Mouse (Mus musculus) midbrain, embryonic 14.5 days (tissue): Measurements from ENCODE around the gene Gab3. TPM values are rescaled to one million over a fixed set of nuclear protein-coding genes. Genes with fewer than 3 reads are reported as not detected.

Experiments
- ATAC-seq: fragments of 200-750 bp; cut with Nextera tagmentation; 2 replicates; pipeline ENCODE4 v1.8.0; 2017; ENCODE audit warnings: moderate number of reproducible peaks, moderate library complexity; ENCODE audit not compliant: low FRiP score, low TSS enrichment
- DNase-seq: peaks from one replicate; pipeline ENCODE4 v3.0.0-alpha.2; 2015
- H3K27ac ChIP-seq: fragments of 300-500 bp; sonication (generic); replicated peaks from 2 replicates; pipeline ENCODE4 v1.5.1; 2014; ENCODE audit warnings: mild to moderate bottlenecking, low read depth, low read length, moderate library complexity
- H3K27me3 ChIP-seq: fragments of 300-500 bp; sonication (generic); 2 replicates; pipeline ENCODE4 v1.6.1; 2014; ENCODE audit warnings: low read length, control low read depth, mixed read lengths; ENCODE audit not compliant: control insufficient read depth, insufficient read depth
- H3K36me3 ChIP-seq: fragments of 300-500 bp; sonication (generic); 2 replicates; pipeline ENCODE4 v1.6.1; 2014; ENCODE audit warnings: low read length, control low read depth; ENCODE audit not compliant: control insufficient read depth, insufficient read depth
- H3K4me1 ChIP-seq: fragments of 300-500 bp; sonication (generic); 2 replicates; pipeline ENCODE4 v1.6.1; 2014; ENCODE audit warnings: mild to moderate bottlenecking, antibody characterized with exemption, low read length, control low read depth; ENCODE audit not compliant: control insufficient read depth, insufficient read depth
- H3K4me2 ChIP-seq: fragments of 300-500 bp; sonication (generic); 2 replicates; pipeline ENCODE4 v1.6.1; 2014; ENCODE audit warnings: mild to moderate bottlenecking, low read length, moderate library complexity
- H3K4me3 ChIP-seq: fragments of 300-500 bp; sonication (generic); replicated peaks from 2 replicates; pipeline ENCODE4 v1.5.1; 2014; ENCODE audit warnings: low read depth, low read length
- H3K9ac ChIP-seq: fragments of 300-500 bp; sonication (generic); replicated peaks from 2 replicates; pipeline ENCODE4 v1.6.1; 2014; ENCODE audit warnings: mild to moderate bottlenecking, low read length, moderate library complexity
- H3K9me3 ChIP-seq: fragments of 300-500 bp; sonication (generic); 2 replicates; pipeline ENCODE4 v1.6.1; 2016; ENCODE audit warnings: low read length, control low read depth, mixed read lengths; ENCODE audit not compliant: control insufficient read depth
- WGBS: fragments of 180-500 bp; shearing (Covaris S2); extraction: QIAGEN DNeasy Blood & Tissue Kit; methylation state at CpG from one replicate; pipeline ENCODE4 v1.1.7; 2014; 5-methylcytosine and 5-hydroxymethylcytosine counted together
- polyA plus RNA-seq: library from polyadenylated mRNA; unstranded; fragments of >200 nt; fragmentation: Nextera tagmentation; extraction: Ambion mirVana; gene quantifications from 2 replicates; pipeline ENCODE4 v1.2.1, GENCODE M21; 2014

Gene Gab3
- 1.3 and 2.4 TPM in 2 replicates for polyA plus RNA-seq

- DNase-seq: peak; percentile 71
- H3K36me3 ChIP-seq: no peaks in the 10 kb centered on the region
- whole genome bisulfite sequencing: 12% methylated on average over 12 of the region's 17 CpGs
- H3K27me3 ChIP-seq: no peaks in the 10 kb centered on the region
- no peaks in the 10 kb centered on the region for H3K4me1 ChIP-seq
- peak; percentile 86 for ATAC-seq
- peak within 1 kb of the TSS; percentile 40; the same call in 1 of the 2 replicates for H3K9ac ChIP-seq
- H3K4me3 ChIP-seq: peak within 1 kb of the TSS; percentile 44
- no peaks in the 10 kb centered on the region for H3K9me3 ChIP-seq
- no peak within 1 kb of the TSS for H3K27ac ChIP-seq
- peak within 1 kb of the TSS; percentile 55 for H3K4me2 ChIP-seq
Measured at GRCm38 (mm10) chrX:75084774-75085508, at the start of gene Gab3. Gene Gab3, minus strand, starts transcription at chrX:75085458.

- no peaks in the 10 kb centered on the region for H3K9me3 ChIP-seq
- peak within 1 kb of the TSS; percentile 56; the same call in 1 of the 2 replicates for H3K9ac ChIP-seq
- DNase-seq (peak; percentile 85), ATAC-seq (peak; percentile 98)
- H3K36me3 ChIP-seq: no peaks in the 10 kb centered on the region
- H3K27ac ChIP-seq: no peak within 1 kb of the TSS
- peak within 1 kb of the TSS; percentile 56 for H3K4me2 ChIP-seq
- H3K4me1 ChIP-seq: no peaks in the 10 kb centered on the region
- H3K4me3 ChIP-seq: peak within 1 kb of the TSS; percentile 43
- no peaks in the 10 kb centered on the region for H3K27me3 ChIP-seq
- WGBS: 17% methylated on average over 36 of the region's 36 CpGs
Measured at GRCm38 (mm10) chrX:75130467-75131160, 45.4 kb upstream of the Gab3 start, which contains the start of gene Mpp1. Gene Mpp1, minus strand, starts transcription at chrX:75131016.

GRCm38 (mm10) chrX:75129474-75129873 lies 44.2 kb upstream of the Gab3 start:
- DNase-seq: no peak
- no peak for ATAC-seq
- Histone ChIP-seq H3K36me3 (no peaks in the 10 kb centered on the region), H3K27me3 (no peaks in the 10 kb centered on the region), H3K4me3 (no peak overlapping the region), H3K9ac (no peak overlapping the region), H3K9me3 (no peaks in the 10 kb centered on the region), H3K4me1 (no peaks in the 10 kb centered on the region), H3K4me2 (no peak overlapping the region), H3K27ac (no peak overlapping the region)
- WGBS: 79% methylated on average over 2 of the region's 2 CpGs

GRCm38 (mm10) chrX:75128333-75128980 lies 43.2 kb upstream of the Gab3 start:
- Histone ChIP-seq H3K4me1 (no peaks in the 10 kb centered on the region), H3K27ac (no peak overlapping the region), H3K9ac (no peak overlapping the region), H3K36me3 (no peaks in the 10 kb centered on the region), H3K4me2 (no peak overlapping the region), H3K27me3 (no peaks in the 10 kb centered on the region), H3K9me3 (no peaks in the 10 kb centered on the region), H3K4me3 (no peak overlapping the region)
- no peak for ATAC-seq
- no peak for DNase-seq

GRCm38 (mm10) chrX:75126893-75127292 lies 41.6 kb upstream of the Gab3 start:
- no peak for DNase-seq
- no peaks in the 10 kb centered on the region for H3K36me3 ChIP-seq
- H3K9me3 ChIP-seq: no peaks in the 10 kb centered on the region
- H3K27ac ChIP-seq: no peak overlapping the region
- no peak overlapping the region for H3K4me2 ChIP-seq
- no peak for ATAC-seq
- no peaks in the 10 kb centered on the region for H3K4me1 ChIP-seq
- no peak overlapping the region for H3K9ac ChIP-seq
- H3K27me3 ChIP-seq: no peaks in the 10 kb centered on the region
- H3K4me3 ChIP-seq: no peak overlapping the region

GRCm38 (mm10) chrX:75125606-75126005 lies 40.3 kb upstream of the Gab3 start:
- Histone ChIP-seq H3K4me2 (no peak overlapping the region), H3K9me3 (no peaks in the 10 kb centered on the region), H3K36me3 (no peaks in the 10 kb centered on the region), H3K4me3 (no peak overlapping the region), H3K9ac (no peak overlapping the region), H3K27ac (no peak overlapping the region), H3K4me1 (no peaks in the 10 kb centered on the region), H3K27me3 (no peaks in the 10 kb centered on the region)
- DNase-seq (no peak), ATAC-seq (no peak)
- 83% methylated on average over 3 of the region's 3 CpGs for WGBS

- DNase-seq (no peak), ATAC-seq (no peak)
- Histone ChIP-seq H3K27me3 (no peaks in the 10 kb centered on the region), H3K4me2 (no peak overlapping the region), H3K4me1 (no peaks in the 10 kb centered on the region), H3K9me3 (no peaks in the 10 kb centered on the region), H3K4me3 (no peak overlapping the region), H3K36me3 (no peaks in the 10 kb centered on the region), H3K27ac (no peak overlapping the region), H3K9ac (no peak overlapping the region)
Measured at GRCm38 (mm10) chrX:75115550-75115949, 30.3 kb upstream of the Gab3 start.

- no peak overlapping the region for H3K9ac ChIP-seq
- H3K27ac ChIP-seq: no peak overlapping the region
- H3K9me3 ChIP-seq: no peaks in the 10 kb centered on the region
- no peak overlapping the region for H3K4me2 ChIP-seq
- WGBS: 94% methylated on average over 6 of the region's 6 CpGs
- no peak for ATAC-seq
- H3K36me3 ChIP-seq: peaks cover 33% of the 10 kb centered on the region
- no peaks in the 10 kb centered on the region for H3K4me1 ChIP-seq
- no peak for DNase-seq
- H3K27me3 ChIP-seq: no peaks in the 10 kb centered on the region
- no peak overlapping the region for H3K4me3 ChIP-seq
Measured at GRCm38 (mm10) chrX:75102293-75102692, 17.0 kb upstream of the Gab3 start.
